Mouse (Mus musculus) layer of hippocampus, adult 11-12 months (tissue): ENCODE measurements at regions not wholly inside any gene's neighbourhood (a gene's known extent, or its start where the extent isn't known, plus 50 kb on each side); places are given as distances from the start of the nearest gene placed in this dataset.

Experiments used
- DNase-seq: peaks from one replicate; pipeline ENCODE4 v3.0.0; 2022; ENCODE audit warnings: low spot score

GRCm38 (mm10) chr3:40470101-40470500 lies 61.0 kb upstream of the Intu start:
- no peak for DNase-seq

- no peak for DNase-seq
Observed at GRCm38 (mm10) chr3:40472766-40473165, 58.3 kb upstream of the Intu start.

- no peak for DNase-seq
Observed at GRCm38 (mm10) chr3:40480258-40480951, 50.7 kb upstream of the Intu start.
